Mouse (Mus musculus) CH12.LX (cell line): Measurements from ENCODE around the gene Adamts10. TPM values are rescaled to one million over a fixed set of nuclear protein-coding genes. Genes with fewer than 3 reads are reported as not detected.

Experiments used
- DNase-seq: peaks from one replicate; pipeline ENCODE4 v3.0.0-alpha.2; 2013; ENCODE audit errors: extremely low read depth
- H3K27ac ChIP-seq: 2 replicates; pipeline ENCODE4 v1.5.1; 2012; ENCODE audit warnings: low read depth, mild to moderate bottlenecking, control low read depth, moderate library complexity; ENCODE audit not compliant: insufficient read depth
- H3K27me3 ChIP-seq: replicated peaks from 2 replicates; pipeline ENCODE3; 2012; ENCODE audit warnings: inconsistent platforms
- H3K36me3 ChIP-seq, 2 experiments: replicated peaks in 1 of 2; 2 replicates each; pipeline versions ENCODE3 to v1.6.1; 2012; ENCODE audit warnings: inconsistent platforms in 1 of 2, low read length in 1 of 2, mild to moderate bottlenecking in 1 of 2, mixed read lengths in 1 of 2, moderate library complexity in 1 of 2; ENCODE audit not compliant: control insufficient read depth in 1 of 2, insufficient read depth in 1 of 2
- H3K4me1 ChIP-seq, 2 experiments: 2 replicates each; pipeline ENCODE4 v1.6.1; 2012; ENCODE audit warnings: inconsistent platforms in 1 of 2, moderate library complexity in 1 of 2; ENCODE audit not compliant: insufficient read depth in 2 of 2, control insufficient read depth in 1 of 2
- H3K4me2 ChIP-seq: 2 replicates; pipeline ENCODE4 v1.6.1; 2012; ENCODE audit warnings: low read depth, mild to moderate bottlenecking, control low read depth; ENCODE audit not compliant: poor library complexity, insufficient read depth, severe bottlenecking
- H3K4me3 ChIP-seq, 3 experiments: fragments of 150-350 bp in 1 of 3; sonication (generic) in 1 of 3; replicated peaks in 1 of 3; 2 replicates each; pipeline versions ENCODE3 to v1.5.1; 2011 to 2012; ENCODE audit warnings: low read depth in 2 of 3, low read length in 2 of 3, mild to moderate bottlenecking in 2 of 3, moderate library complexity in 2 of 3, control low read depth in 1 of 3, improper control_type of control experiment in 1 of 3, inconsistent platforms in 1 of 3, mixed read lengths in 1 of 3; ENCODE audit not compliant: poor library complexity in 1 of 3
- H3K79me2 ChIP-seq: replicated peaks from 2 replicates; pipeline ENCODE4 v1.6.1; 2012; ENCODE audit warnings: mild to moderate bottlenecking, moderate library complexity; ENCODE audit not compliant: control insufficient read depth, poor library complexity, insufficient read depth, severe bottlenecking; ENCODE audit errors: extremely low read depth
- H3K9ac ChIP-seq: 2 replicates; pipeline ENCODE4 v1.6.1; 2012; ENCODE audit warnings: low read depth, mild to moderate bottlenecking, control low read depth, moderate library complexity; ENCODE audit not compliant: insufficient read depth
- H3K9me3 ChIP-seq: replicated peaks from 2 replicates; pipeline ENCODE3; 2012; ENCODE audit warnings: low read length, inconsistent platforms, mixed read lengths
- ELF1 ChIP-seq: IDR thresholded peaks from 2 replicates; pipeline ENCODE4 v1.6.1; 2014; ENCODE audit warnings: low read depth, mild to moderate bottlenecking, inconsistent platforms, low read length, improper control_type of control experiment
- EP300 ChIP-seq: IDR thresholded peaks from 2 replicates; pipeline ENCODE4 v1.6.1; 2011; ENCODE audit warnings: low read length, improper control_type of control experiment
- ETS1 ChIP-seq: conservative IDR thresholded peaks from 2 replicates; pipeline ENCODE4 v1.6.1; 2012; ENCODE audit warnings: low read depth, mild to moderate bottlenecking, inconsistent platforms, low read length, improper control_type of control experiment, moderate library complexity
- JUN ChIP-seq: IDR thresholded peaks from 2 replicates; pipeline ENCODE4 v1.6.1; 2011; ENCODE audit warnings: low read depth, mild to moderate bottlenecking, low read length, improper control_type of control experiment, moderate library complexity; ENCODE audit not compliant: insufficient read depth
- JUND ChIP-seq: conservative IDR thresholded peaks from 2 replicates; pipeline ENCODE4 v1.6.1; 2011; ENCODE audit warnings: low read depth, low read length, improper control_type of control experiment
- MAFK ChIP-seq: IDR thresholded peaks from 2 replicates; pipeline ENCODE4 v1.6.1; 2011; ENCODE audit warnings: low read length, improper control_type of control experiment; ENCODE audit not compliant: insufficient replicate concordance
- MAZ ChIP-seq: IDR thresholded peaks from 2 replicates; pipeline ENCODE4 v1.6.1; 2012; ENCODE audit warnings: low read depth, mild to moderate bottlenecking, inconsistent platforms, low read length, improper control_type of control experiment, moderate library complexity
- MXI1 ChIP-seq: IDR thresholded peaks from 2 replicates; pipeline ENCODE4 v1.6.1; 2011; ENCODE audit warnings: mild to moderate bottlenecking, low read depth, low read length, improper control_type of control experiment
- POLR2A ChIP-seq: IDR thresholded peaks from 2 replicates; pipeline ENCODE4 v1.6.1; 2011; ENCODE audit warnings: low read depth, mild to moderate bottlenecking, improper control_type of control experiment, low read length
- POLR2AphosphoS2 ChIP-seq: IDR thresholded peaks from 2 replicates; pipeline ENCODE4 v1.6.1; 2011; ENCODE audit warnings: low read depth, low read length, improper control_type of control experiment
- TBP ChIP-seq: conservative IDR thresholded peaks from 2 replicates; pipeline ENCODE4 v1.6.1; 2011; ENCODE audit warnings: low read depth, low read length, improper control_type of control experiment
- TCF12 ChIP-seq: IDR thresholded peaks from 2 replicates; pipeline ENCODE4 v1.6.1; 2014; ENCODE audit warnings: low read depth, mild to moderate bottlenecking, inconsistent platforms, low read length, improper control_type of control experiment
- USF1 ChIP-seq: IDR thresholded peaks from 2 replicates; pipeline ENCODE4 v1.6.1; 2014; ENCODE audit warnings: low read depth, mild to moderate bottlenecking, inconsistent platforms, low read length, improper control_type of control experiment
- ZKSCAN1 ChIP-seq: IDR thresholded peaks from 2 replicates; pipeline ENCODE4 v1.6.1; 2012; ENCODE audit warnings: low read depth, inconsistent platforms, low read length, improper control_type of control experiment, borderline replicate concordance
- ZNF384 ChIP-seq: IDR thresholded peaks from 2 replicates; pipeline ENCODE4 v1.6.1; 2012; ENCODE audit warnings: low read depth, low read length, improper control_type of control experiment, inconsistent platforms
- dilution Hi-C: fragments of 300-500 bp; cut with MboI; formaldehyde crosslinking; loops from 2 replicates; pipeline ENCODE4 v1.14.3; 2020; ENCODE audit warnings: low sequenced_read_pairs; ENCODE audit not compliant: extremely low pct_unique_long_range_greater_than_20kb, extremely low pct_ligation_motif_present
- in situ Hi-C: fragments of 300-500 bp; cut with MboI; formaldehyde crosslinking; loops from 3 replicates; pipeline ENCODE4 v1.14.3; 2019; ENCODE audit warnings: low sequenced_read_pairs, low pct_ligation_motif_present, low pct_unique_long_range_greater_than_20kb, mixed read lengths
- polyA plus RNA-seq: library from polyadenylated mRNA; unstranded; fragments of >175 nt; gene quantifications from 2 replicates; pipeline ENCODE4 v1.2.1, GENCODE M21; 2012; ENCODE audit warnings: low read depth; ENCODE audit not compliant: insufficient read length
- total RNA-seq, 2 experiments: library from RNA; depleted of rRNA; stranded (reverse); fragments of 300-350 nt in 1 of 2; fragments of >200 nt in 1 of 2; gene quantifications; 2 replicates each; pipeline ENCODE4 v1.2.3; 2012 to 2014

Gene Adamts10
- total and polyA plus RNA-seq, 3 experiments, result 6.2 to 16.7 (median 12.1) TPM

GRCm38 (mm10) chr17:33554536-33554935 is 30.5 kb downstream of the Adamts10 start:
- H3K27ac ChIP-seq, result no peak overlapping the region
- in situ Hi-C loops, result no loop called here
- dilution Hi-C loops, result no loop called here

GRCm38 (mm10) chr17:33555223-33555855 is 31.3 kb downstream of the Adamts10 start, which contains the start of gene Myo1f:
Myo1f (plus strand) TSS chr17:33555707.
- no peak within 1 kb of the TSS for H3K27ac ChIP-seq
- H3K4me2 ChIP-seq, result peak within 1 kb of the TSS; percentile 43
- H3K36me3 ChIP-seq, result peaks cover 9 to 23% of the 10 kb centered on the region in 2 experiments
- in situ Hi-C loops, result no loop called here
- peak within 1 kb of the TSS; percentile 22 to 50 (median 44) for H3K4me3 ChIP-seq
- no peaks in the 10 kb centered on the region for H3K79me2 ChIP-seq
- H3K9ac ChIP-seq, result no peak within 1 kb of the TSS
- peak; percentile 70 for DNase-seq
- H3K9me3 ChIP-seq, result peaks cover 4% of the 10 kb centered on the region
- TF ChIP-seq TCF12 (0 out of 2 replicates have a peak, but pooled peaks have one; percentile 16), EP300 (no peak), MAZ (0 out of 2 replicates have a peak, but pooled peaks have one; percentile 10), POLR2A (0 out of 2 replicates have a peak, but pooled peaks have one; percentile 47)
- dilution Hi-C loops, result no loop called here
- no peaks in the 10 kb centered on the region for H3K27me3 ChIP-seq
- H3K4me1 ChIP-seq, result peaks cover 28 to 81% of the 10 kb centered on the region in 2 experiments

More at GRCm38 (mm10) chr17:33554536-33554935, 30.5 kb downstream of the Adamts10 start:
- Histone ChIP-seq H3K36me3 (peaks cover 10 to 30% of the 10 kb centered on the region in 2 experiments), H3K79me2 (no peaks in the 10 kb centered on the region), H3K4me3 (no peak overlapping the region), H3K9me3 (peaks cover 4% of the 10 kb centered on the region), H3K9ac (no peak overlapping the region), H3K4me1 (peaks cover 29 to 84% of the 10 kb centered on the region in 2 experiments), H3K4me2 (no peak overlapping the region), H3K27me3 (no peaks in the 10 kb centered on the region)
- no peak for DNase-seq
- TF ChIP-seq ZKSCAN1 (no peak), USF1 (no peak), MAFK (no peak), ZNF384 (no peak), TBP (no peak), JUN (no peak), JUND (no peak), ELF1 (no peak), POLR2AphosphoS2 (no peak), ETS1 (no peak), MAZ (no peak), POLR2A (no peak), EP300 (no peak), MXI1 (no peak)
